Mouse (Mus musculus): ENCODE measurements around the gene Dnajb8.

Dnajb8 gene

DNA sequence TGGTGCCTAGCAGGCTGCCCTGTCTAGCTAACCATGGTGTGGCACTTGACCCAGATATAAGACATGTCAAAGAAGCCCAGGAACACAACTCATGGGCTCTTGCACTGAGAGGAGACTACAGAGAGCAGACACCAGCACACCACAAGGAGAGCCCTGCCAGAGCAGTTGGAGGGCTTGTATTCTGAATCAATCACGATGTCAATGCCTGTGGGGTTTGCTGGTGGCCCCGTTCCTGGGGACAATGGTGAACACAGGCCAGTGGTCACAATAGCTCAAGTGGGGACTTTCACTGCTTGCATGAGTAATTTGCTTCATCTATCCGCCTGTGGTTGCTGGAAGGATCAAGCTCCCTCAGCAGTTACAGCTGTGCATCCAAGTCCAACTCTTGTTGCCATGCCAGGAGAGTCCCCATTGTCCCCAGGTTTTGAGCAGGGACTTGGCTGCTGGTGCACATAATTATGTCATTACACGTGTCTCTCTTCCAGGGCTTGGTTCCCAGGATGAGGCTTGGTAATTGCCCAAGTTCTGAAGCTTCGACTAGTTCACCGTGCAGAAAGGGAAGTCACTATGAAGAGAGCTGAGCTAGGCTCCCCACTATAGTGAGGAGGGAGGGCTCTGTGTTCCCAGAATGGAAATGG, 68.2 kb downstream of the Dnajb8 start:
- DNase-seq (ENCODE audit: low spot score): peak; percentile 65

DNA sequence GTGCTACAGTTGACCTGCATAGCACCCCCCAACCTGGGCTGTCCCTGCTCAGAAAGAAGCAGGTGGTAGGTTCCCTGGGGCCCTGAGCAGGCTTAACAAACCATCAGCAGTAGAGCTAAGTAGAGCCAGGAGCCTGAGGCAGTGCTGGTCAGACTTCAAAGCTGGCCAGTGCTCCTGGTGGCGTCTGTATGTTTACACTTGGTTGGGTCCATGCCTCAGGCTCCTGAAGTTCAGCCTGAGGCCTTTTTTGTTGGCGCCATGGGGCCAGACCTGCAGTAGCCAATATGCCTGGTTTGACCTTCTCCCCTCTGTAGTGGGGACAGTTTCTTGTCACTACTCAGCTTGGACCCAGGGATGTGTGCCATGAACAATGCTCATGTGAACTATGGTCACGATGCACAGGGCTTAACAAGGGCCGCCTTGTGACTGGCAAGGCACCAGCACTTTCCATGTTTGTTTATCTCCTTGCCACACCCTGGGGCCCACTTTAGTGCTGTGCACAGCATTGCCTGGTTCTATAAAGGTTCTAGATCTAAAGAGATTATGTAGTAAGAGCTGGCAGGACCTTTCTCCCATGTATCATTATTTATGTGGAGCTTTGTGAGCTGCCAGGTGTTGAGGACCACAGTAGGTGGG, 70.3 kb downstream of the Dnajb8 start:
- DNase-seq (ENCODE audit: low spot score): peak; percentile 8

DNA sequence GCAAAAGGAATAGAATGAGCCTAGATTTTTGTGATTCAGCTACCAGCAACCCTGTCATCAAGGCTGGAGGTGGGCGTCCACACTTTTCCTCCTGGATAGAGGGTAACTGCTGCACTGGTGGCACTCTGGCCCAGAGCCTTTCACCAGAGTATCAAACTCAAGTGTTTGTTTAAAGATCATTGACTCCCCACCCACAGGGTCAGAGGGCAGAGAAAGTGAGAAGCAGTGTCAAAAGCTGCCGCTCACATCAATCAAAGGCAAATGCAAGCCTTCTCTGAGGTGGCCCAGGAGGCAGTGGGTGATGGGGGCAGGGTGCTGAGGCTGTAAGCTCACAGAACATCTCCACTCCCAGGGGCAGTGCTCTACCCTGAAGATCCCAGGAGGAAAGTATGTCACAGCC, 77.4 kb downstream of the Dnajb8 start:
- no peak for DNase-seq (ENCODE audit: low spot score)

DNA sequence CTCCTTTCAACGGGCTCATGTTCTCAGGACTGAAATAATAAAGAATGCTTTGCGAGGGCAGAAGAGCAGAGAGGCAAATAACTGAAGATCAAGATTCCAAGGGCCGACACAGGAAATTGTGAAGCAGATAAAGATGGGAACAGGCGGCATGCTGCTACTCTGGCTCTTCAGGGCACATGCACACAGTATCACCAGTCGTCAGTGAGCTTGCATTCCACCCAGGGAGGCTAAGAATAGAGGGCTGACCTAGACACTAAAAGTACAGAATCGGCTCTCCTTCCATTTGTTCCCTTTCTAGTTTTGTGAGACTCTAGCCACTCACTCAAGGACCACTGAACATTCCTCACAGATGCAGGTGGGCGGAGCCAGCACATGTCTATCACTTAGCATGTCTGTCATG, 79.2 kb downstream of the Dnajb8 start:
- DNase-seq (ENCODE audit: low spot score): no peak
